Mouse (Mus musculus): ENCODE data around the gene C130074G19Rik.

The C130074G19Rik gene

GRCm38 (mm10) chr1:184882281-184883268, at the start of gene C130074G19Rik:
TSS of gene C130074G19Rik (minus strand) at chr1:184883218.
- DNase-seq (ENCODE audit: low spot score), result no peak

- DNase-seq (ENCODE audit: low spot score), result no peak
These were observed 48.1 kb upstream of the C130074G19Rik start for GRCm38 (mm10) chr1:184931097-184931496.

- no peak for DNase-seq (ENCODE audit: low spot score)
These were observed 45.4 kb upstream of the C130074G19Rik start for GRCm38 (mm10) chr1:184928382-184928781.

GRCm38 (mm10) chr1:184927911-184928310, 44.9 kb upstream of the C130074G19Rik start:
- DNase-seq (ENCODE audit: low spot score), result no peak

GRCm38 (mm10) chr1:184922824-184923223, 39.8 kb upstream of the C130074G19Rik start:
- no peak for DNase-seq (ENCODE audit: low spot score)

- no peak for DNase-seq (ENCODE audit: low spot score)
These were observed 37.0 kb upstream of the C130074G19Rik start for GRCm38 (mm10) chr1:184920057-184920456.

GRCm38 (mm10) chr1:184918227-184918888, 35.3 kb upstream of the C130074G19Rik start:
- DNase-seq (ENCODE audit: low spot score), result no peak

- DNase-seq (ENCODE audit: low spot score), result no peak
These were observed 29.3 kb upstream of the C130074G19Rik start for GRCm38 (mm10) chr1:184912336-184912735.

- DNase-seq (ENCODE audit: low spot score), result no peak
These were observed 28.8 kb upstream of the C130074G19Rik start for GRCm38 (mm10) chr1:184911861-184912260.

GRCm38 (mm10) chr1:184908558-184908957, 25.5 kb upstream of the C130074G19Rik start:
- no peak for DNase-seq (ENCODE audit: low spot score)

GRCm38 (mm10) chr1:184905904-184906745, 23.1 kb upstream of the C130074G19Rik start:
- DNase-seq (ENCODE audit: low spot score), result no peak

- DNase-seq (ENCODE audit: low spot score), result peak; percentile 73
These were observed 22.4 kb upstream of the C130074G19Rik start for GRCm38 (mm10) chr1:184905371-184905770.

GRCm38 (mm10) chr1:184903697-184904096, 20.7 kb upstream of the C130074G19Rik start:
- DNase-seq (ENCODE audit: low spot score), result no peak

GRCm38 (mm10) chr1:184902886-184903285, 19.9 kb upstream of the C130074G19Rik start:
- no peak for DNase-seq (ENCODE audit: low spot score)

- no peak for DNase-seq (ENCODE audit: low spot score)
These were observed 14.3 kb upstream of the C130074G19Rik start for GRCm38 (mm10) chr1:184897350-184897749.

GRCm38 (mm10) chr1:184891998-184892397, 9.0 kb upstream of the C130074G19Rik start:
- no peak for DNase-seq (ENCODE audit: low spot score)

- DNase-seq (ENCODE audit: low spot score), result no peak
These were observed 6.4 kb upstream of the C130074G19Rik start for GRCm38 (mm10) chr1:184889454-184889853.

- DNase-seq (ENCODE audit: low spot score), result no peak
These were observed 3.1 kb upstream of the C130074G19Rik start for GRCm38 (mm10) chr1:184886160-184886559.

GRCm38 (mm10) chr1:184881861-184882260, 1.2 kb downstream of the C130074G19Rik start:
- no peak for DNase-seq (ENCODE audit: low spot score)

GRCm38 (mm10) chr1:184881211-184881610, 1.8 kb downstream of the C130074G19Rik start:
- DNase-seq (ENCODE audit: low spot score), result no peak

- no peak for DNase-seq (ENCODE audit: low spot score)
These were observed 4.2 kb downstream of the C130074G19Rik start for GRCm38 (mm10) chr1:184878860-184879259.

GRCm38 (mm10) chr1:184877306-184877705, 5.7 kb downstream of the C130074G19Rik start:
- no peak for DNase-seq (ENCODE audit: low spot score)

Data from layer of hippocampus, adult 11-12 months (tissue).